Mouse (Mus musculus) liver, embryonic 14.5 days (tissue): ENCODE measurements at regions not wholly inside any gene's neighbourhood (a gene's known extent, or its start where the extent isn't known, plus 50 kb on each side); places are given as distances from the start of the nearest gene placed in this dataset.

Experiments
- ATAC-seq: fragments of 200-750 bp; cut with Nextera tagmentation; 2 replicates; pipeline ENCODE4 v1.8.0; 2017; ENCODE audit warnings: moderate number of reproducible peaks, mild to moderate bottlenecking, moderate library complexity; ENCODE audit not compliant: insufficient read depth
- DNase-seq, 3 experiments: peaks; one replicate each; pipeline ENCODE4 v3.0.0-alpha.2; 2012 to 2013; ENCODE audit warnings: low read depth in 3 of 3, low spot score in 3 of 3
- H3K27ac ChIP-seq: fragments of 300-500 bp; sonication (generic); 2 replicates; pipeline ENCODE4 v1.5.1; 2014; ENCODE audit warnings: moderate library complexity, mild to moderate bottlenecking, control low read depth, inconsistent platforms
- H3K27me3 ChIP-seq: fragments of 300-500 bp; sonication (generic); 2 replicates; pipeline ENCODE4 v1.6.1; 2014; ENCODE audit warnings: mild to moderate bottlenecking, low read length, moderate library complexity; ENCODE audit not compliant: control insufficient read depth, insufficient read depth
- H3K36me3 ChIP-seq: fragments of 300-500 bp; sonication (generic); replicated peaks from 2 replicates; pipeline ENCODE4 v1.6.1; 2014; ENCODE audit warnings: low read depth; ENCODE audit not compliant: control insufficient read depth, insufficient read depth
- H3K4me1 ChIP-seq, 2 experiments: fragments of 200-500 bp in 1 of 2; fragments of 300-500 bp in 1 of 2; sonication (generic) in 1 of 2; replicated peaks; 2 replicates each; pipeline ENCODE4 v1.6.1; 2012 to 2014; ENCODE audit warnings: antibody characterized with exemption in 1 of 2, inconsistent platforms in 1 of 2, low read length in 1 of 2; ENCODE audit not compliant: control insufficient read depth in 2 of 2, insufficient read depth in 2 of 2
- H3K4me2 ChIP-seq: fragments of 300-500 bp; sonication (generic); 2 replicates; pipeline ENCODE4 v1.6.1; 2014; ENCODE audit warnings: low read depth, mild to moderate bottlenecking, control low read depth, moderate library complexity
- H3K4me3 ChIP-seq, 2 experiments: fragments of 200-500 bp in 1 of 2; fragments of 300-500 bp in 1 of 2; sonication (generic) in 1 of 2; 2 replicates each; pipeline ENCODE4 v1.5.1; 2012 to 2014; ENCODE audit warnings: low read depth in 2 of 2, low read length in 2 of 2, mild to moderate bottlenecking in 2 of 2, control low read depth in 1 of 2, inconsistent platforms in 1 of 2, moderate library complexity in 1 of 2; ENCODE audit not compliant: insufficient read depth in 1 of 2
- H3K9ac ChIP-seq: fragments of 300-500 bp; sonication (generic); replicated peaks from 2 replicates; pipeline ENCODE4 v1.6.1; 2014; ENCODE audit warnings: mild to moderate bottlenecking, control low read depth, moderate library complexity
- H3K9me3 ChIP-seq: fragments of 300-500 bp; sonication (generic); 2 replicates; pipeline ENCODE4 v1.6.1; 2016; ENCODE audit warnings: low read length, mixed read lengths; ENCODE audit not compliant: control insufficient read depth
- CTCF ChIP-seq: IDR thresholded peaks from 2 replicates; pipeline ENCODE4 v1.5.1; 2016; ENCODE audit warnings: antibody characterized with exemption, low read depth, control low read depth
- EP300 ChIP-seq: IDR thresholded peaks from 2 replicates; pipeline ENCODE4 v1.6.1; 2016; ENCODE audit warnings: antibody characterized with exemption, low read depth
- WGBS: fragments of 180-500 bp; shearing (Covaris S2); extraction: QIAGEN DNeasy Blood & Tissue Kit; methylation state at CpG from one replicate; pipeline ENCODE4 v1.1.7; 2014; ENCODE audit not compliant: insufficient replicate concordance; 5-methylcytosine and 5-hydroxymethylcytosine counted together

DNA sequence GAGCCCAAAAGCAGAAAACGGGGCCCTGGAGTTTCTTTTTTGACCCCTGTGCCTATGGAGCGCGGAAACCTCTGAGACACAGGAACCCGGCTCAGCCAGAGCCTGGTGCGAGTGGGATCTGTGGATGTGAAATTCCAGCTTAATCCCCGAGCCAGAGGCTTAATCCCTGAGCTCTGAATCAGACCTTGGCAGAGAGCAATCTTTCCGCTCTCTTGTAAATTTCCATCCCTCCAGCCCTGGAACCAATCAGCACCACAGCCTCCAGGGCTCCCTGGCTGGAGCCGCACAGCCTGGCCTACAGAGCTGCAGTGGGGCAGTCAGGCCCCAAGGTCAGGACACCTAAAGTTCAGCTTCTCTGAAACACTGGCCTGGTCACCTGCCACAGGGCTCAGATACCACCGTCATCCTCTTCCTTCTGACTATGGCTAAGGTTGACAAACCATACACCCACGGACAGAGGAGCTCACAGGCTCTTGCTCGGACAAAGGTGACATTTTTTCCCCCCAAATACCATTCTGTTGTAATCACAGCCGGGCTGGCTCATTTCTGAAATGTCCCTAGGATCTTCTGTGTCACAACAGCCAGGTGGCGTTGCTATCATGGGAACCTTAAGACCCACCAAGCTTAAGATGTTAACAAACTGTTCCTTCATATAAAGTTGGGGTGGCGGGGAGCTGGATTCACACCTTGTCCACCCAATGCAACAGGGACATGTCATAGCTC, 184.2 kb upstream of the Dapk1 start:
- H3K4me1 ChIP-seq = peaks cover 0 to 2% of the 10 kb centered on the region in 2 experiments; a peak in 1 of 4 replicates
- no peaks in the 10 kb centered on the region for H3K27me3 ChIP-seq
- no peaks in the 10 kb centered on the region for H3K36me3 ChIP-seq
- 72% methylated on average over 14 of the region's 14 CpGs for whole genome bisulfite sequencing
- ATAC-seq (no peak), DNase-seq (no peak)
- H3K9me3 ChIP-seq = no peaks in the 10 kb centered on the region
- no peak overlapping the region for H3K4me3 ChIP-seq
- H3K4me2 ChIP-seq = no peak overlapping the region
- TF ChIP-seq EP300 (no peak), CTCF (no peak)
- H3K9ac ChIP-seq = no peak overlapping the region
- no peak overlapping the region for H3K27ac ChIP-seq

DNA sequence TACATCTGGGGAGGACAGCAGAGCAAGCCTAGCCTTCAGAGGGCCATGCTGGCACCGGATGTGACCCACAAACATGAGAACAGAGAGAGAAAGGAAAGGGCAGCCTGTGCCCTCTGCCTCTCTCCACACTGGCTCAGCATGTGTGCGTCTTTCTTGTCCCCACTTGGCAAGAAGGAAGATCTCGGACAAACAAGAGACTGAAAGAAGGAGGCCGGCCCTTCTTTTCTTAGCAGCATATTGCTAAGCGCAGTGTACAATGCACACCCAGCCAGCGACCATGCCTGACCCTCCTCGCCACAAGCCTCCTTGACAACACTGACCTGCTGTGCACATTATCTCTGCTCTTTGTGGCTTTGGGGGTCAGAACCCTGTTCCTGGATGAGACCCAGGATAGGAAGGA, 181.4 kb upstream of the Dapk1 start:
- Histone ChIP-seq H3K9me3 (no peaks in the 10 kb centered on the region), H3K4me2 (no peak overlapping the region), H3K4me1 (peaks cover 0 to 2% of the 10 kb centered on the region in 2 experiments; a peak in 1 of 4 replicates), H3K9ac (no peak overlapping the region), H3K27me3 (no peaks in the 10 kb centered on the region), H3K36me3 (no peaks in the 10 kb centered on the region), H3K4me3 (no peak overlapping the region), H3K27ac (no peak overlapping the region)
- WGBS = 51% methylated on average over 7 of the region's 7 CpGs
- TF ChIP-seq CTCF = no peak
- no peak for ATAC-seq
- no peak for DNase-seq

DNA sequence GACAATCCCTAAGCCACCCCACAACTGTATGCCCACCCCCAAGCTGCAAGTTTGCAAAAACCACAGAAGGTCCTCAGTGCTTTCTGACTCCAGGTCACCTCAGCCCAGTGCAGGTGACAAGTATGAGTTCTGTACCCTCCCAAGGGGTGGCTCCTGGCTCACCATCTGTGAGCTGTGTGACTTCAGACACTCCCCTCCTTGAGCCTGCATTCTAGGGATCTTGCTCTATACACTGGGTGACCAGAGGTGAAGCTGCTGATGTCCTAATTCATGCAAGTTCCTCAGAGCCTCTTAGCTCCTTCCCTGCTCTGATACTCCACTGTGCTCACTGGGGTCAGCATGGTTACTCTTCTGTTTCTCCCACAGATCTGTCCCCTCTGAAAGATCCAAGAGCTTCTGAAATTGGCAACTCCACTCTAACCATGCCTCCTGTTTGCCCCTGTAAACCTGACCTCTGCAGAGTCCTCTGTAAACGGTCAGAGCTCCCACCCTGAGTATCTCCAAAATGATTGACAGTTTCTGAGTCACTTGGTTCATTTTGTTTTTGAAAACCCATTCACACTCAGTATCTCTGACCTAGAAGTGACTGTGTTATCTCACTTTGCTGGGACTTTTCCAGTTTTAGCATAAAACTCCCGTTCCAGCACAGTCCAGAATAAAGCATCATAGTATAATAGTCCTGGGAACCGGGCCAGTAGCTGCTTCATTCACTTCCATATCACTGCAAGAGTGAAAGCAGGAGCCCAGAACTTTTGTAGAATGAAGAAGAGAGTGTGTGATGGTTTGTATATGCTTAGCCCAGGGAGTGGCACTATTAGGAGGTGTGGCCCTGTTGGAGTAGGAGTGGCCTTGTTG, 180.7 kb upstream of the Dapk1 start:
- Histone ChIP-seq H3K27me3 (no peaks in the 10 kb centered on the region), H3K4me3 (no peak overlapping the region), H3K4me1 (peaks cover 0 to 2% of the 10 kb centered on the region in 2 experiments; a peak in 1 of 4 replicates), H3K27ac (no peak overlapping the region), H3K4me2 (no peak overlapping the region), H3K36me3 (no peaks in the 10 kb centered on the region), H3K9ac (no peak overlapping the region), H3K9me3 (no peaks in the 10 kb centered on the region)
- 35% methylated on average over 3 of the region's 3 CpGs for WGBS
- DNase-seq (no peak), ATAC-seq (no peak)
- TF ChIP-seq CTCF (no peak), EP300 (no peak)

- no peak overlapping the region for H3K4me2 ChIP-seq
- no peak for ATAC-seq
- no peaks in the 10 kb centered on the region for H3K9me3 ChIP-seq
- no peaks in the 10 kb centered on the region for H3K36me3 ChIP-seq
- TF ChIP-seq CTCF = no peak
- no peak for TF ChIP-seq EP300
- 51% methylated on average over 6 of the region's 6 CpGs for WGBS
- no peak for DNase-seq
- no peak overlapping the region for H3K4me3 ChIP-seq
- H3K27me3 ChIP-seq = no peaks in the 10 kb centered on the region
- no peak overlapping the region for H3K27ac ChIP-seq
- H3K4me1 ChIP-seq = peaks cover 0 to 2% of the 10 kb centered on the region in 2 experiments; a peak in 1 of 4 replicates
- H3K9ac ChIP-seq = no peak overlapping the region
These were observed 177.5 kb upstream of the Dapk1 start for GRCm38 (mm10) chr13:60424267-60424666.

- H3K9me3 ChIP-seq = no peaks in the 10 kb centered on the region
- H3K4me1 ChIP-seq = peaks cover 0 to 2% of the 10 kb centered on the region in 2 experiments; a peak in 1 of 4 replicates
- no peak for ATAC-seq
- no peaks in the 10 kb centered on the region for H3K27me3 ChIP-seq
- H3K4me3 ChIP-seq = no peak overlapping the region
- H3K4me2 ChIP-seq = no peak overlapping the region
- TF ChIP-seq CTCF (no peak), EP300 (no peak)
- 65% methylated on average over 11 of the region's 11 CpGs for WGBS
- no peaks in the 10 kb centered on the region for H3K36me3 ChIP-seq
- no peak overlapping the region for H3K27ac ChIP-seq
- no peak overlapping the region for H3K9ac ChIP-seq
- DNase-seq = no peak
These were observed 176.6 kb upstream of the Dapk1 start for GRCm38 (mm10) chr13:60425140-60425539.
